Mouse (Mus musculus) stomach, postnatal 0 days (tissue): ENCODE results near the gene Als2cr12. TPM values are rescaled to one million over a fixed set of nuclear protein-coding genes. Genes with fewer than 3 reads are reported as not detected.
"Not testable (repeated sequence)": the region's sequence is repeated elsewhere in the genome, so short reads cannot be mapped to it uniquely, and the experiment has no call there.

ENCODE experiments used
- ATAC-seq: fragments of 200-750 bp; cut with Nextera tagmentation; 2 replicates; pipeline ENCODE4 v1.8.0; 2017; ENCODE audit not compliant: low FRiP score, low TSS enrichment
- DNase-seq: peaks from one replicate; pipeline ENCODE4 v3.0.0-alpha.2; 2016; ENCODE audit warnings: low spot score
- H3K27ac ChIP-seq: fragments of 300-500 bp; sonication (generic); replicated peaks from 2 replicates; pipeline ENCODE4 v1.5.1; 2014; ENCODE audit warnings: mild to moderate bottlenecking, control low read depth
- H3K27me3 ChIP-seq: fragments of 300-500 bp; sonication (generic); 2 replicates; pipeline ENCODE4 v1.6.1; 2014; ENCODE audit warnings: low read length; ENCODE audit not compliant: control insufficient read depth, insufficient read depth
- H3K36me3 ChIP-seq: fragments of 300-500 bp; sonication (generic); 2 replicates; pipeline ENCODE4 v1.6.1; 2014; ENCODE audit warnings: low read length, mixed read lengths; ENCODE audit not compliant: control insufficient read depth, insufficient read depth
- H3K4me1 ChIP-seq: fragments of 300-500 bp; sonication (generic); replicated peaks from 2 replicates; pipeline ENCODE4 v1.6.1; 2014; ENCODE audit warnings: antibody characterized with exemption; ENCODE audit not compliant: control insufficient read depth, insufficient read depth
- H3K4me2 ChIP-seq: fragments of 300-500 bp; sonication (generic); replicated peaks from 2 replicates; pipeline ENCODE4 v1.6.1; 2014; ENCODE audit warnings: low read depth, mild to moderate bottlenecking, control low read depth, moderate library complexity
- H3K4me3 ChIP-seq: fragments of 300-500 bp; sonication (generic); 2 replicates; pipeline ENCODE4 v1.5.1; 2014; ENCODE audit warnings: low read depth, low read length, control low read depth
- H3K9ac ChIP-seq: fragments of 300-500 bp; sonication (generic); 2 replicates; pipeline ENCODE4 v1.6.1; 2014; ENCODE audit warnings: mild to moderate bottlenecking, low read length, control low read depth, mixed read lengths
- H3K9me3 ChIP-seq: fragments of 300-500 bp; sonication (generic); 2 replicates; pipeline ENCODE4 v1.6.1; 2016; ENCODE audit warnings: low read length; ENCODE audit not compliant: control insufficient read depth
- CTCF ChIP-seq: IDR thresholded peaks from 2 replicates; pipeline ENCODE4 v1.5.1; 2016; ENCODE audit warnings: antibody characterized with exemption, low read depth, mild to moderate bottlenecking, moderate library complexity
- EP300 ChIP-seq: optimal IDR thresholded peaks from 2 replicates; pipeline ENCODE3; 2016; ENCODE audit warnings: antibody characterized with exemption
- WGBS: fragments of 180-500 bp; shearing (Covaris S2); extraction: QIAGEN DNeasy Blood & Tissue Kit; methylation state at CpG from one replicate; pipeline ENCODE4 v1.1.7; 2014; 5-methylcytosine and 5-hydroxymethylcytosine counted together
- polyA plus RNA-seq: library from polyadenylated mRNA; unstranded; fragments of >200 nt; fragmentation: Nextera tagmentation; extraction: Ambion mirVana; gene quantifications from 2 replicates; pipeline ENCODE4 v1.2.1, GENCODE M21; 2015

The Als2cr12 gene
- polyA plus RNA-seq, 1 experiment from 2014 or later, result 0.56 TPM

GRCm38 (mm10) chr1:58668191-58668590, 27.6 kb downstream of the Als2cr12 start:
- Histone ChIP-seq H3K4me3 (no peak overlapping the region), H3K27me3 (no peaks in the 10 kb centered on the region), H3K4me1 (no peaks in the 10 kb centered on the region), H3K4me2 (no peak overlapping the region), H3K36me3 (no peaks in the 10 kb centered on the region), H3K27ac (no peak overlapping the region), H3K9ac (no peak overlapping the region), H3K9me3 (no peaks in the 10 kb centered on the region)
- DNase-seq (no peak), ATAC-seq (no peak)
- 78% methylated on average over 5 of the region's 5 CpGs for WGBS
- TF ChIP-seq EP300 (no peak), CTCF (no peak)

- not testable (repeated sequence) for H3K4me2 ChIP-seq, DNase-seq, ATAC-seq, H3K36me3 ChIP-seq, H3K4me3 ChIP-seq, H3K9ac ChIP-seq, H3K27ac ChIP-seq, H3K9me3 ChIP-seq, H3K4me1 ChIP-seq, H3K27me3 ChIP-seq
- 70% methylated on average over 3 of the region's 3 CpGs for WGBS
Measured at GRCm38 (mm10) chr1:58663365-58663764, 32.4 kb downstream of the Als2cr12 start.

GRCm38 (mm10) chr1:58662671-58663070, 33.1 kb downstream of the Als2cr12 start:
- WGBS, result 92% methylated on average over 5 of the region's 5 CpGs
- H3K27me3 ChIP-seq, H3K9me3 ChIP-seq, H3K4me2 ChIP-seq, H3K4me3 ChIP-seq, H3K9ac ChIP-seq, ATAC-seq, DNase-seq, H3K4me1 ChIP-seq, H3K27ac ChIP-seq, H3K36me3 ChIP-seq: not testable (repeated sequence)

GRCm38 (mm10) chr1:58652480-58653403, 43.0 kb downstream of the Als2cr12 start:
- peak overlapping the region; percentile 67 for H3K27ac ChIP-seq

GRCm38 (mm10) chr1:58651571-58652456, 44.0 kb downstream of the Als2cr12 start:
- H3K9ac ChIP-seq, result peak overlapping the region; percentile 82
- H3K27ac ChIP-seq, ATAC-seq, H3K4me1 ChIP-seq, H3K36me3 ChIP-seq, H3K9me3 ChIP-seq, H3K27me3 ChIP-seq, DNase-seq: not testable (repeated sequence)
- H3K4me3 ChIP-seq, result peak overlapping the region; percentile 68
- peak overlapping the region; percentile 81 for H3K4me2 ChIP-seq
- 77% methylated on average over 17 of the region's 17 CpGs for WGBS

More at GRCm38 (mm10) chr1:58652480-58653403, 43.0 kb downstream of the Als2cr12 start:
- no peaks in the 10 kb centered on the region for H3K36me3 ChIP-seq
- no peaks in the 10 kb centered on the region for H3K9me3 ChIP-seq
- no peaks in the 10 kb centered on the region for H3K27me3 ChIP-seq
- ATAC-seq (peak; percentile 85), DNase-seq (peak; percentile 60)
- H3K4me2 ChIP-seq, result peak overlapping the region; percentile 81
- TF ChIP-seq CTCF, result no peak
- TF ChIP-seq EP300, result no peak
- H3K4me3 ChIP-seq, result peak overlapping the region; percentile 68
- WGBS, result 2% methylated on average over 37 of the region's 37 CpGs
- H3K4me1 ChIP-seq, result no peaks in the 10 kb centered on the region
- peak overlapping the region; percentile 82 for H3K9ac ChIP-seq

- H3K36me3 ChIP-seq, H3K27me3 ChIP-seq, H3K4me1 ChIP-seq, H3K27ac ChIP-seq, H3K9me3 ChIP-seq, H3K9ac ChIP-seq, DNase-seq, H3K4me2 ChIP-seq, H3K4me3 ChIP-seq: not testable (repeated sequence)
- ATAC-seq, result 0 out of 2 replicates have a peak, but pooled peaks have one; percentile 40
- WGBS, result 100% methylated on average over 1 of the region's 2 CpGs
Measured at GRCm38 (mm10) chr1:58628847-58629246, 66.9 kb downstream of the Als2cr12 start.
